Mouse (Mus musculus) MEL (cell line): ENCODE measurements around the gene Pcbp3.

Experiments used
- HCFC1 ChIP-seq: IDR thresholded peaks from 2 replicates; pipeline ENCODE4 v1.6.1; 2012; ENCODE audit warnings: low read depth, mild to moderate bottlenecking, inconsistent platforms, low read length, improper control_type of control experiment, moderate library complexity
- POLR2A ChIP-seq, 2 experiments: IDR thresholded peaks; 2 replicates each; pipeline ENCODE4 v1.6.1; 2011 to 2012; ENCODE audit warnings: low read length in 2 of 2, mild to moderate bottlenecking in 2 of 2, control low read depth in 1 of 2, improper control_type of control experiment in 1 of 2, low read depth in 1 of 2, moderate library complexity in 1 of 2; ENCODE audit not compliant: control insufficient read depth in 1 of 2, insufficient read depth in 1 of 2, poor library complexity in 1 of 2
- SMC3 ChIP-seq: IDR thresholded peaks from 2 replicates; pipeline ENCODE4 v1.6.1; 2011; ENCODE audit warnings: low read depth, low read length, improper control_type of control experiment

GRCm38 (mm10) chr10:76874879-76875278, 86.8 kb downstream of the Pcbp3 start:
- TF ChIP-seq POLR2A (IDR thresholded peaks at IDR 0.05; ENCODE audit: control insufficient read depth in 1 of 2, insufficient read depth in 1 of 2, low read depth in 1 of 2, low read length in 2 of 2, poor library complexity in 1 of 2), result no peak
- TF ChIP-seq HCFC1, result no peak
- TF ChIP-seq SMC3, result no peak
